Mouse (Mus musculus) spleen, embryonic (tissue): ENCODE measurements at regions not wholly inside any gene's neighbourhood (a gene's known extent, or its start where the extent isn't known, plus 50 kb on each side); places are given as distances from the start of the nearest gene placed in this dataset.
"Not testable (repeated sequence)": the region's sequence is repeated elsewhere in the genome, so short reads cannot be mapped to it uniquely, and the experiment has no call there.

Experiments
- CTCF ChIA-PET: fragments of 350-600 bp; sonication (Branson Sonifier 250); formaldehyde crosslinking; loops from one replicate; lab custom pipeline; 2022; lab: Charles Lee

DNA sequence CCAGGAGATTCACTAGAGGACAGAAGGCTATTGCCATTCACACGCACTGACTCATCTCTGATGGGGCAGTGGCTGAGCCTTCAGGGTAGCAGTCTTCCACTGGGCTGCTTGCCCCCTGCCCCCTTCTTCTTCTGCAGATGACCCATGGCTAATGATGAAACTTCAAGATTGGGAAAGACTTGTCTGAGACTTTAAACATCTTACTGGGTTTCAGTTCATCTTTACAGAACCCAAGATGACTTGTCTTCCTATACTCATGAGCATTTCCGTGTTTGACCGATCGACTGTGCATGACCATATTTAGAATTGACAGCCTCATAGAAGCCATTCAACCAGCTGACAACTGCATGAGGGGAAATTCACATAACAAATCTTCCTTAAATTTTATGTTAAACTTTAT, 140.0 kb upstream of the Mad2l1 start:
- CTCF ChIA-PET: no interaction called here

DNA sequence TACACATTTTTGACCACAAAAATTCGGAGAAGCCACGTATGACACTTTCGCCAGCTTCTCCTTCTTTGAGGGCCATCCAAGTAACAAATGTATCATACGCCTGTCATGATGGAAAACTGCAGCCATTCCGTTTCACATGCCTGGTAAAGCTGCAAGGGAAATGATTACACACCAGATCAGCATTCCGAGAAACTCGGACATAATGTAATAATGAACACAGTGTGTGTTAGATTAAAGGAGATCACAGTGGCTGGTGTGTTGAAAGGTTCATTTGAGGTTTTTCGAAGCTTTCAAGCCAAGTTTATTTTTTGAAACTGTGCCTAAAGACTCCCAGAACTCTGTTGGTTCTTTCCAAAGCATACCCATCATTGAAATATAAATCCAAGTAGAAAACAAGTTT, 137.8 kb upstream of the Mad2l1 start:
- CTCF ChIA-PET: no interaction called here

- CTCF ChIA-PET: no interaction called here
Observed at GRCm38 (mm10) chr6:66398674-66399073, 136.5 kb upstream of the Mad2l1 start.

DNA sequence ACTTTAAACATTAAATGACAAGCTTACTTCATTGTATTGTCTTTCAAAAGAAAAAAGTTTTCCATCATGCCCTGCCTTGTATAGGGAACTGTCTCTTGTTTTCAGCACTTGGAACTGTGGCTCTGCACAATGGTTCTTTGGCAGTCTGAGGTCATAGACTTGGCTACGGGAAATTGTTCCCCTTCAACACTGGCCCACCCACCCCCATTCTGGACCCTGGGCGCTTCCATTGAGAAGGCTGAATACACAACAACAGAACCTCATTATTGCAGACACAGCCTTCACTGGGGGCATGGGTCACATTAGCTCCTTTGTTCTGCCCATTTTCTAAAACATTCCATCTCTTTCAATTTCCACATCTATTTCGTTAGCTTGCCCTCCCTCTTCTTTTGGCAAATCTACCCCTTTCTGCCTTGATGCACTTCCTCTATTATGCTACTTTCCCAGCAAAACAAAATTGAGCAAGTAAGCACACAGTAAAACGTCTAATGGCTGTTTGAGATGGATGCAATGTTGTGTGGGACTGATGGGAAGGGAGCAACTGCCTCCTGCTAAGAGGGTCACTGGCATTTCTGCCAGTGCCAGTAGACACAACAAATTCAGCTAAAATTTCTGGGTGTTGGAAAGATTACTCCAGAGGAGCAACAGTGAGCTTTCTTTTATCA, 136.0 kb upstream of the Mad2l1 start:
- CTCF ChIA-PET: no interaction called here

DNA sequence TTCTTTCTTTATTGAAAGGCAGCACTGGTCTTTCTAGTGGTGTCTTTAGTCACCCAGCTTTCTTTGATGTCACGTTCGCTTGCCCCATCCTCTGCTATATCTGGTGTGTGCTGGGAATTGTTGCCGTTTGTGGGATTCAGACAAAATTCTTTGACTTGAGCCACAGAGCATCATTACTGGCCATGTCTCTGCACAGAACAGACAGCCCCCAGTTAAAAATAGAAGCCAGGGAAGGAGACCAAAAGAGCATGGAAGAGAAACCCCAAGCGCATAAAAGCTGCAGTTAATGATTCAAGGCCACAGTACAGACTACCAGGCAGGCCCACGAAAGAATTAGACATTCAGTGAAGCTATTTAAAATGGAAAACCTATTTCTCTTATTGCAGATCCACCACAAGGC, 133.7 kb upstream of the Mad2l1 start:
- CTCF ChIA-PET: no interaction called here

DNA sequence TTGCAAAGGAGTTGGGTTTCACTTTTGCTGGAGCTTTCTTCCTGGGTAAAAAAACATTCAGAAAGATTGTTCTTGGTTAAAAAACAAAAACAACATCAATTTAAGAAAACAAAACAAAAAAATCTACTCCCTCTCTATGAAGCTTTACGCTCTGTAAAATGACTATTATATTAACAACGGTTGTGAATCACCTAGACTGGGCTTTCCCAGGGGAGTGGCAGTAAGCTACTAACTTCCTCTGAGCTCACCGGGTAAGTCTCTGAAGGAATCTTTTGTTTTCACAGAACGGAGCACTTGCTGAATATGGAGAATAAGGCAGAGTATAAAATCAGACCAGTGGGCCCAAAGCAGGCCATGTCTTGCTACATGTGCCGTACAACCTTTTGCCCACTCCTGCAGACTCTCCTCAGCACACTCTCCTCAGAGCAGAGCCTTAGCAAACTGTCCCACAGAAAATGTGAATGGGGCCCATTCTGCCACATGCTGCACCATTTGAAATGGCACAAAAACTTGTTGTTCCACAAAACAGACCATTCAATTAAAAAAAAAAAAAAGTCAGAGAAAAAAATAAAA, 133.2 kb upstream of the Mad2l1 start:
- CTCF ChIA-PET: no interaction called here

DNA sequence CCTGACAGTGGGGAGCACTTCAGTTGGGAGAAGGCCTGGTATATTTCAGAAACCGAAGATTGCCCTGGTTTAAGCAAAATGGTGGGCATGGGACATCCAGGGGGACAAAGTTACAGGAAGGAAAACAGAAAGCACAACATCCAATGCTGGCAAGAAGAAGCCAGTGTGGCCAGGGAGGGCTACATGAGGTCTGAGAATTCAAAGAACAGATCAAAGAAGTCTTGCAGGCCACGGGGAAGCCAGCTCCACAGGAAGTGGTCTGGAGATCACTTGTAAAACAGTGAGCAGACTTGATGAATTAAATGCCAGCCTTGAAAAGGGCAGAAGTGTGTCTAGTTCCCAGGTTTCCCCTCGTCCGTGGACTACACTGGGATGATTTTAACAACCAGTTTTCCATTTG, 120.4 kb upstream of the Mad2l1 start:
- CTCF ChIA-PET: no interaction called here

- CTCF ChIA-PET: no interaction called here
Observed at GRCm38 (mm10) chr6:66419452-66420041, 115.6 kb upstream of the Mad2l1 start.

DNA sequence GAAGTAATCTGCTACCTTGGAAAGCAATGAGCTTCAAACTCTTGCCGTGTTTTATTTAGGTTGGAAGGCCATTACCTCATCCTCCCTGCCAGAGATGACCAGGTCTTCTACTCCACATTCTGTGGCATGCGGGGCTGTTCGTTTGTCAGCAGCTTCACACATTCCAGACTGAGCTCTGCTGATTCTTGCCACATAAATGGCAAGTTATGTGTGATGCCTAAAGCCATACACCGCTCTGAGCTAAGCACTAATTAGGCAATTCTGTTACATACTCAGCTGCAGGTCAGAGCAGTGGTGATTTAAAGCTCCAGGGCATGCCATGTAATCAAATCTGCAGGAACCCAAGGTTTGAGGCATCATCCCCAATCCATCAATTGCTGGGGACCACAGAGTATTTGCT, 106.8 kb upstream of the Mad2l1 start:
- CTCF ChIA-PET: no interaction called here

DNA sequence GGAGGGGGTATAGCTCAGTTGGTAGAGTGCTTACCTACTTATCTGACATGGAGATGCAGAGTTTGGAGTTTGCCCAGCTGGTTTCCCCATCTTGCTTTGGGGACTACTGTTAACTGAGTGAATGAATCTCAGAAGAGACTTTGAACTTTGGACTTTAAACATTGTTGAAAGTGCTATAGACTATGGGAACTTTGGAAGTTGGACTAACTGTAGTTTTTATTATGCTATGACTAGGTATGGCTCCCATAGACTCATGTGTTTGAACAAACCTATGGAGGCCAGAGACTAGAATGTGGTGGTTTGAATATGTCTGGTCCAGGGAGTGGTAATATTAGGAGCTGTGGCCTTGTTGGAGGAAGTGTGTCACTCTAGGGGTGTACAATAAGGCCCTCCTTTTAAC, 84.8 kb upstream of the Mad2l1 start:
- CTCF ChIA-PET: not testable (repeated sequence)

- CTCF ChIA-PET: no interaction called here
Observed at GRCm38 (mm10) chr6:66458172-66458571, 77.0 kb upstream of the Mad2l1 start.

DNA sequence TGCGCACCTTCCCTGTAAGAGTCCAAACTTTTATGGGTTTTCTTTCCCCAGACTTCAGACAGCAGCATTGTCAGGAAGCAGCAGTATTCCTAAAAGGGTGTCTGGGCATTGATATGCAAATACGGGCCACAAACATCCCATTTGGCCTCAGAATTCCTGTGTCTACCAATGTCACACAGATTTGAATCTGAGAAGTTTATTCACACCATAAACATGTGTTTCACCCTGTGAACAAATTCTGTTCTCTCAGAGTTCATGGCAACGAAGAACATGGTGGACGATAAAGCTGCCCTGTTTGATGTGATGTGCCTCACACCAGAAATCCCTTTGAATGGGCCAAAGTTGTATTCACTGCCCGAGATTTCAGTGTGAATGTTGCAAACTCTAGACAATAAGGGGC, 70.7 kb upstream of the Mad2l1 start:
- CTCF ChIA-PET: no interaction called here

GRCm38 (mm10) chr6:66465137-66465853, 69.9 kb upstream of the Mad2l1 start:
- CTCF ChIA-PET: no interaction called here

- CTCF ChIA-PET: no interaction called here
Observed at GRCm38 (mm10) chr6:66466757-66467156, 68.4 kb upstream of the Mad2l1 start.

GRCm38 (mm10) chr6:66470627-66471249, 64.5 kb upstream of the Mad2l1 start:
- CTCF ChIA-PET: no interaction called here

DNA sequence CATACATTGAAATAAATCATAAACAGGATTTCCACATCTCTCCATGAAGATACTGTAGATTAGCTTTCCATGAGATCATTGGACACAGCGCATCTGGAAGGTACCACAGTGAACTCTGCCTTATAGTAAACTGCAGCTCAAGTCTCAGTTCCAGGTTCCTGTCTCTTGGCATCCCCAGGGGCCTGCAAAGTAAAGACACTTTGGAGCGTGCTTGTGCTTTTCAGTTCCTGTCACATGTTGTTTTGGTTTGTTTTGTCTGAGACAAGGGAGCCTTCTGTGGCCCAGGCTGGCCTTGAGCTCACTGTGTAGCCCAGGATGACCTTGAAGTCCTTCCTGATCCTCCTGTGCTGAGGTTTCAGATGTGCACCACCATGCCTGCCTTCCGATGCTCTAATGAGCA, 63.4 kb upstream of the Mad2l1 start:
- CTCF ChIA-PET: no interaction called here

- CTCF ChIA-PET: interaction anchor here (0.6 kb wide), 1 partner anchor 472 kb away, joined by 3 read pairs; no protein-coding TSS in a partner anchor
Observed at GRCm38 (mm10) chr6:66472697-66473096, 62.5 kb upstream of the Mad2l1 start.

- CTCF ChIA-PET: no interaction called here
Observed at GRCm38 (mm10) chr6:66477575-66477974, 57.6 kb upstream of the Mad2l1 start.

DNA sequence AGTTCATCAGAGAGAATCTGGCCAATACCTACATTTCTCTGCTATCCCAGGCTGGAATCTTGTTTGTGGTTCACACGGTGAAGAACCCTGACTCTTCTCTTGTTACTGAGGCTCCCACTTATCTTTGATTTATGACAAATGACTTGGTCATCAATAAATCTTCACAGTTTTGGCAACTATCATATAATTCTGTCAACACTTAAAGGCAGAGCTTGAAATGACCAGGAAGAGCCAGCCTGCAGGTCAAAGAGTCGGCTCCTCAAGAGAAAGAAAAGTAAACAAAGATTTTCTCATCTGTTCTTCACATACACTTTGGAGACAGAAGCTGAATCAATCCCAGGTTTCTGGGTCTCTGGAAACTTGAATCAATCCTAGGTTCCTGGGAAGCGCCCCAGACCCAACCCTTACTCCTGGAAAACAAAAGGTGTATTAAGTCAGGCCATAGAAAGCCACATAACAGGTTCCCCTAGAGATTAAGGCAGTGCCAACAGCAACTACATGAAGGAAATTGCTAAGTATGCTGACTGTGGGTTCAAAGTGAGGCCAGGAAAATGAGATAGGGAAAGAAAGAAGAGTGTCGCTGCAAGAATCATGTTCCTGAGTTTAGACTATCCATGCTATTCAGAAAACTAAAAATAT, 56.7 kb upstream of the Mad2l1 start:
- CTCF ChIA-PET: no interaction called here

GRCm38 (mm10) chr6:66479576-66479975, 55.6 kb upstream of the Mad2l1 start:
- CTCF ChIA-PET: no interaction called here

- CTCF ChIA-PET: no interaction called here
Observed at GRCm38 (mm10) chr6:66480207-66480606, 55.0 kb upstream of the Mad2l1 start.

GRCm38 (mm10) chr6:66482797-66483196, 52.4 kb upstream of the Mad2l1 start:
- CTCF ChIA-PET: no interaction called here
